Mouse (Mus musculus) lung, postnatal 0 days (tissue): ENCODE data around the gene Bpifb5.

Source experiments
- CTCF ChIP-seq: IDR thresholded peaks from 2 replicates; pipeline ENCODE4 v1.5.1; 2016; ENCODE audit warnings: antibody characterized with exemption, mild to moderate bottlenecking
- EP300 ChIP-seq: IDR thresholded peaks from 2 replicates; pipeline ENCODE4 v1.6.1; 2016; ENCODE audit warnings: antibody characterized with exemption, mild to moderate bottlenecking, control low read depth

- no peak for TF ChIP-seq EP300
- TF ChIP-seq CTCF, result no peak
Observed at GRCm38 (mm10) chr2:154243356-154244036, 20.0 kb downstream of the Bpifb5 start.
